15 mouse cellular contexts compared by ENCODE assay signal in the genomic region with DNA sequence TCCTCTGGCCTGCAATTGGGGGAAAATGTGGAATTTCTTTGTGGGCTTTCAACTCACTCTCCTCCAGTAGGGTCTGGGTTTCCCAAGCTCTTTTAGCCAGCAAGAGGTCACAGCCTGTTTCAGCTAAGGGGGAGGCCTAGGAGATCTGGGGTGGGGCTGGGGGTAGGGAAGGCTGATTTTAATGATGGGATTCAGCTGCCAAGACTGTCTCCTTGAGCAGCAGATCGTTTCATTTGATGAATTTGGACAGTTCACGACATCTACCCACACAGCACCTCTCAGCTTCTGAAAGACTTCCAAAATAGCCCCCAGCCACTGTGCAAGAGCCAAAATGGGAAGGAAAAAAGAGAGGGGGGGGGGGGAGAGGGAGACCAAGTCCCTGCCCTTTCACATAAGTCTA. TPM values are rescaled to one million over a fixed set of nuclear protein-coding genes. Genes with fewer than 3 reads are reported as not detected.
A peak's percentile ranks its signal among the peaks of the same experiment; 100 is the strongest.
DNase-seq lines count a peak whose midpoint lies in the region; ATAC-seq and TF ChIP-seq lines count a peak whose summit lies in the region.
"Had no signal": no experiment of that assay in that cellular context is flagged by ENCODE, and none has a peak within 500 bp of the region (broad histone marks: within the 10 kb centered on the region; RNA-seq: fewer than 3 reads in every experiment).

No protein-coding gene starts in this region.

- no peak for TF ChIP-seq EP300 in lung, postnatal 0 days (IDR thresholded peaks at IDR 0.05)

- no peaks in the 10 kb centered on the region for H3K9me3 ChIP-seq in hindbrain, embryonic 10.5 days
- no peaks in the 10 kb centered on the region for H3K9me3 ChIP-seq in hindbrain, embryonic 11.5 days (ENCODE audit: control insufficient read depth, low read length)
- no peaks in the 10 kb centered on the region for H3K9me3 ChIP-seq in lung, postnatal 0 days (ENCODE audit: low read length)
- H3K9me3 ChIP-seq in forebrain, embryonic 15.5 days, result no peaks in the 10 kb centered on the region
- no peaks in the 10 kb centered on the region for H3K9me3 ChIP-seq in hindbrain, embryonic 12.5 days (replicated peaks)
- H3K9me3 ChIP-seq: heart, embryonic 15.5 days had no signal

- H3K4me2 ChIP-seq in hindbrain, embryonic 11.5 days (replicated peaks; ENCODE audit: low read depth, low read length), result no peak overlapping the region
- H3K4me2 ChIP-seq in lung, postnatal 0 days (replicated peaks; ENCODE audit: low read depth, low read length), result no peak overlapping the region
- H3K4me2 ChIP-seq in forebrain, embryonic 15.5 days (replicated peaks), result no peak overlapping the region; the same call in 1 of the 2 replicates
- H3K4me2 ChIP-seq in hindbrain, embryonic 12.5 days (replicated peaks), result no peak overlapping the region
- H3K4me2 ChIP-seq: liver, embryonic 11.5 days had no signal

- no peak overlapping the region for H3K9ac ChIP-seq in hindbrain, embryonic 11.5 days (ENCODE audit: low read depth, low read length)
- no peak overlapping the region for H3K9ac ChIP-seq in lung, postnatal 0 days (replicated peaks; ENCODE audit: low read depth)
- no peak overlapping the region for H3K9ac ChIP-seq in forebrain, embryonic 15.5 days (replicated peaks)
- no peak overlapping the region for H3K9ac ChIP-seq in hindbrain, embryonic 12.5 days
- H3K9ac ChIP-seq: heart, embryonic 15.5 days had no signal

- peaks cover 11% of the 10 kb centered on the region; the same call in 1 of the 2 replicates for H3K36me3 ChIP-seq in hindbrain, embryonic 10.5 days
- H3K36me3 ChIP-seq in hindbrain, embryonic 11.5 days (ENCODE audit: control insufficient read depth, insufficient read depth, low read length), result no peaks in the 10 kb centered on the region
- 0 out of 2 replicates have a peak, but pooled peaks cover 7% of the 10 kb centered on the region for H3K36me3 ChIP-seq in lung, postnatal 0 days (ENCODE audit: insufficient read depth, low read length)
- H3K36me3 ChIP-seq in forebrain, embryonic 15.5 days, result no peaks in the 10 kb centered on the region
- H3K36me3 ChIP-seq in hindbrain, embryonic 12.5 days, result no peaks in the 10 kb centered on the region
- H3K36me3 ChIP-seq: heart, embryonic 15.5 days had no signal

- no peak overlapping the region for H3K4me3 ChIP-seq in hindbrain, embryonic 10.5 days
- no peak overlapping the region for H3K4me3 ChIP-seq in hindbrain, embryonic 11.5 days (ENCODE audit: low read depth, low read length)
- H3K4me3 ChIP-seq in lung, postnatal 0 days (ENCODE audit: low read depth, low read length), result no peak overlapping the region
- H3K4me3 ChIP-seq in forebrain, embryonic 15.5 days, result no peak overlapping the region
- no peak overlapping the region for H3K4me3 ChIP-seq in olfactory bulb, adult 2 months (ENCODE audit: insufficient read depth, low read depth, low read length)
- H3K4me3 ChIP-seq in hindbrain, embryonic 12.5 days, result no peak overlapping the region
- H3K4me3 ChIP-seq: heart, embryonic 15.5 days had no signal

- TF ChIP-seq POLR2A in olfactory bulb, adult 2 months (IDR thresholded peaks at IDR 0.05; ENCODE audit: insufficient read depth, low read depth, low read length), result no peak

- H3K27ac ChIP-seq in hindbrain, embryonic 10.5 days, result peak overlapping the region; percentile 88
- H3K27ac ChIP-seq in hindbrain, embryonic 11.5 days (ENCODE audit: low read depth, low read length), result no peak overlapping the region
- H3K27ac ChIP-seq in lung, postnatal 0 days (ENCODE audit: low read length), result 0 out of 2 replicates have a peak overlapping the region, but pooled peaks have one; percentile 12
- peak overlapping the region; percentile 71 for H3K27ac ChIP-seq in forebrain, embryonic 15.5 days (replicated peaks)
- H3K27ac ChIP-seq in olfactory bulb, adult 2 months (ENCODE audit: insufficient read depth, low read depth, low read length), result peak overlapping the region; percentile 75
- no peak overlapping the region for H3K27ac ChIP-seq in hindbrain, embryonic 12.5 days

- DNase-seq in hindbrain, embryonic 10.5 days (ENCODE audit: low spot score), result no peak
- no peak for DNase-seq in hindbrain, embryonic 11.5 days (ENCODE audit: low spot score)
- peak; percentile 58 for DNase-seq in lung, postnatal 0 days (ENCODE audit: low spot score)
- no peak for DNase-seq in lung, postnatal 25 days (ENCODE audit: low spot score)
- DNase-seq: gastrocnemius, postnatal 25 days; layer of hippocampus, postnatal 36 days; thymus, postnatal 14 days had no signal

- H3K27me3 ChIP-seq in hindbrain, embryonic 10.5 days (ENCODE audit: insufficient read depth, poor library complexity, severe bottlenecking), result no peaks in the 10 kb centered on the region
- no peaks in the 10 kb centered on the region for H3K27me3 ChIP-seq in hindbrain, embryonic 11.5 days (ENCODE audit: control insufficient read depth, insufficient read depth, low read length)
- H3K27me3 ChIP-seq in lung, postnatal 0 days (replicated peaks; ENCODE audit: insufficient read depth, low read length), result no peaks in the 10 kb centered on the region
- no peaks in the 10 kb centered on the region for H3K27me3 ChIP-seq in forebrain, embryonic 15.5 days
- H3K27me3 ChIP-seq in hindbrain, embryonic 12.5 days, result no peaks in the 10 kb centered on the region
- H3K27me3 ChIP-seq: heart, embryonic 15.5 days had no signal

- no peak for TF ChIP-seq CTCF in lung, postnatal 0 days (IDR thresholded peaks at IDR 0.05)
- no peak for TF ChIP-seq CTCF in olfactory bulb, adult 2 months (IDR thresholded peaks at IDR 0.05; ENCODE audit: insufficient read depth, low read depth, low read length)

- no peak for ATAC-seq in hindbrain, embryonic 11.5 days (ENCODE audit: low FRiP score)
- ATAC-seq in lung, postnatal 0 days, result peak; percentile 3; the same call in 1 of the 2 replicates
- ATAC-seq in forebrain, embryonic 15.5 days (replicated peaks), result no peak
- no peak for ATAC-seq in erythroblast, adult 5-6 weeks (replicated peaks; ENCODE audit: low FRiP score, poor library complexity, severe bottlenecking)
- no peak for ATAC-seq in hindbrain, embryonic 12.5 days (ENCODE audit: low FRiP score)

- H3K4me1 ChIP-seq in hindbrain, embryonic 10.5 days (replicated peaks), result peaks cover 71% of the 10 kb centered on the region
- H3K4me1 ChIP-seq in hindbrain, embryonic 11.5 days (replicated peaks; ENCODE audit: control insufficient read depth, insufficient read depth, low read length), result peaks cover 24% of the 10 kb centered on the region
- H3K4me1 ChIP-seq in lung, postnatal 0 days (ENCODE audit: insufficient read depth, low read depth, low read length), result peaks cover 13% of the 10 kb centered on the region; the same call in 1 of the 2 replicates
- peaks cover 55% of the 10 kb centered on the region for H3K4me1 ChIP-seq in forebrain, embryonic 15.5 days
- peaks cover 54% of the 10 kb centered on the region for H3K4me1 ChIP-seq in olfactory bulb, adult 2 months (ENCODE audit: control insufficient read depth, insufficient read depth, low read length)
- peaks cover 56% of the 10 kb centered on the region for H3K4me1 ChIP-seq in hindbrain, embryonic 12.5 days

- WGBS in hindbrain, embryonic 10.5 days, result 28% methylated on average over 2 of the region's 2 CpGs
- 38% methylated on average over 2 of the region's 2 CpGs for WGBS in hindbrain, embryonic 11.5 days
- 42% methylated on average over 2 of the region's 2 CpGs for WGBS in lung, postnatal 0 days
- WGBS in forebrain, embryonic 15.5 days, result 6% methylated on average over 2 of the region's 2 CpGs
- 31% methylated on average over 2 of the region's 2 CpGs for WGBS in olfactory bulb, adult 2 months
- WGBS in hindbrain, embryonic 12.5 days, result 10% methylated on average over 2 of the region's 2 CpGs

RNA-seq across cellular contexts. Expression of gene Olfml3, which starts 4.6 kb away (rescaled TPM):
- 10.6 and 11.5 TPM in 2 replicates for polyA plus RNA-seq in hindbrain, embryonic 10.5 days (2016; fragmentation: Nextera tagmentation; extraction: Ambion mirVana)
- 12.4 and 13.3 TPM in 2 replicates for polyA plus RNA-seq in hindbrain, embryonic 11.5 days (2014; fragmentation: Nextera tagmentation; extraction: Ambion mirVana)
- 98.3 and 105 TPM in 2 replicates for polyA plus RNA-seq in lung, postnatal 0 days (2015; fragmentation: Nextera tagmentation; extraction: Ambion mirVana)
- polyA plus RNA-seq in forebrain, embryonic 15.5 days (2015; fragmentation: Nextera tagmentation; extraction: Ambion mirVana), result 5.1 and 5.3 TPM in 2 replicates
- not detected in 2 replicates for polyA plus RNA-seq in olfactory bulb, adult 2 months (2012; ENCODE audit: insufficient read depth, insufficient read length, low replicate concordance, missing spikeins)
- 1.9 and 4.0 TPM in 2 replicates for total RNA-seq in erythroblast, adult 5-6 weeks (2015; ENCODE audit: low replicate concordance)
- 1.8 and 2.2 TPM in 2 replicates for total RNA-seq in erythroblast, adult 5-6 weeks (2017; ENCODE audit: low replicate concordance)
- 16.9 and 18.3 TPM in 2 replicates for polyA plus RNA-seq in hindbrain, embryonic 12.5 days (2016; fragmentation: Nextera tagmentation; extraction: Ambion mirVana)

RNA-seq across cellular contexts. Expression of gene Gm10964, which starts 6.0 kb away (rescaled TPM):
- not detected in 2 replicates for polyA plus RNA-seq in hindbrain, embryonic 10.5 days (2016; fragmentation: Nextera tagmentation; extraction: Ambion mirVana)
- polyA plus RNA-seq in hindbrain, embryonic 11.5 days (2014; fragmentation: Nextera tagmentation; extraction: Ambion mirVana), result not detected in 2 replicates
- not detected in 2 replicates for polyA plus RNA-seq in lung, postnatal 0 days (2015; fragmentation: Nextera tagmentation; extraction: Ambion mirVana)
- polyA plus RNA-seq in forebrain, embryonic 15.5 days (2015; fragmentation: Nextera tagmentation; extraction: Ambion mirVana), result not detected in 2 replicates
- polyA plus RNA-seq in olfactory bulb, adult 2 months (2012; ENCODE audit: insufficient read depth, insufficient read length, low replicate concordance, missing spikeins), result not detected in 2 replicates
- total RNA-seq in erythroblast, adult 5-6 weeks (2015; ENCODE audit: low replicate concordance), result not detected in 2 replicates
- not detected in 2 replicates for total RNA-seq in erythroblast, adult 5-6 weeks (2017; ENCODE audit: low replicate concordance)
- not detected in 2 replicates for polyA plus RNA-seq in hindbrain, embryonic 12.5 days (2016; fragmentation: Nextera tagmentation; extraction: Ambion mirVana)
- total RNA-seq: gastrocnemius, postnatal 25 days; hindbrain, postnatal 0 days; layer of hippocampus, postnatal 36 days; megakaryocyte-erythroid progenitor cell, adult 5-6 weeks had no signal
- polyA plus RNA-seq: heart, embryonic 15.5 days; hindbrain, postnatal 0 days; liver, embryonic 11.5 days had no signal

RNA-seq across cellular contexts. Expression of gene Hipk1, which starts 58.2 kb away (rescaled TPM):
- 10.4 and 10.7 TPM in 2 replicates for polyA plus RNA-seq in hindbrain, embryonic 10.5 days (2016; fragmentation: Nextera tagmentation; extraction: Ambion mirVana)
- polyA plus RNA-seq in hindbrain, embryonic 11.5 days (2014; fragmentation: Nextera tagmentation; extraction: Ambion mirVana), result 14.9 and 17.4 TPM in 2 replicates
- polyA plus RNA-seq in lung, postnatal 0 days (2015; fragmentation: Nextera tagmentation; extraction: Ambion mirVana), result 13.8 and 14.1 TPM in 2 replicates
- 13.0 and 13.5 TPM in 2 replicates for polyA plus RNA-seq in forebrain, embryonic 15.5 days (2015; fragmentation: Nextera tagmentation; extraction: Ambion mirVana)
- polyA plus RNA-seq in olfactory bulb, adult 2 months (2012; ENCODE audit: insufficient read depth, insufficient read length, low replicate concordance, missing spikeins), result 438 TPM in 1 of 2 replicates, not detected in the other
- total RNA-seq in erythroblast, adult 5-6 weeks (2015; ENCODE audit: low replicate concordance), result 491 and 663 TPM in 2 replicates
- 744 and 752 TPM in 2 replicates for total RNA-seq in erythroblast, adult 5-6 weeks (2017; ENCODE audit: low replicate concordance)
- 16.5 and 17.1 TPM in 2 replicates for polyA plus RNA-seq in hindbrain, embryonic 12.5 days (2016; fragmentation: Nextera tagmentation; extraction: Ambion mirVana)

Comparison
In these comparisons a context has a peak if more than half of its experiments do, and no peak if none do; other contexts are left out.
1. H3K27ac ChIP-seq: peak in hindbrain, embryonic 10.5 days (single experiment), lung, postnatal 0 days (single experiment), forebrain, embryonic 15.5 days (single experiment) and olfactory bulb, adult 2 months (single experiment); none in hindbrain, embryonic 11.5 days (single experiment) and hindbrain, embryonic 12.5 days (single experiment).